Mouse (Mus musculus): ENCODE results near the gene Tbc1d9.
"Not testable (repeated sequence)": the region's sequence is repeated elsewhere in the genome, so short reads cannot be mapped to it uniquely, and the experiment has no call there.

Gene Tbc1d9

GRCm38 (mm10) chr8:83244151-83244550, 79.0 kb downstream of the Tbc1d9 start:
- DNase-seq, result no peak

- DNase-seq, result no peak
Observed at GRCm38 (mm10) chr8:83250858-83251257, 85.7 kb downstream of the Tbc1d9 start.

- DNase-seq, result peak; percentile 11
Observed at GRCm38 (mm10) chr8:83251362-83252246, 86.5 kb downstream of the Tbc1d9 start.

- DNase-seq, result no peak
Observed at GRCm38 (mm10) chr8:83252791-83253190, 87.6 kb downstream of the Tbc1d9 start.

GRCm38 (mm10) chr8:83257631-83258030, 92.5 kb downstream of the Tbc1d9 start:
- DNase-seq, result no peak

- peak; percentile 77 for DNase-seq
Observed at GRCm38 (mm10) chr8:83260418-83261215, 95.5 kb downstream of the Tbc1d9 start.

GRCm38 (mm10) chr8:83271172-83271571, 106.0 kb downstream of the Tbc1d9 start:
- DNase-seq, result no peak

- DNase-seq, result no peak
Observed at GRCm38 (mm10) chr8:83272464-83272863, 107.3 kb downstream of the Tbc1d9 start.

- DNase-seq, result peak; percentile 28
Observed at GRCm38 (mm10) chr8:83274470-83274869, 109.3 kb downstream of the Tbc1d9 start.

- no peak for DNase-seq
Observed at GRCm38 (mm10) chr8:83278431-83278830, 113.3 kb downstream of the Tbc1d9 start.

- DNase-seq, result no peak
Observed at GRCm38 (mm10) chr8:83285391-83285790, 120.2 kb downstream of the Tbc1d9 start.

GRCm38 (mm10) chr8:83290176-83290575, 125.0 kb downstream of the Tbc1d9 start, which contains the start of gene Ucp1:
Ucp1 (plus strand) TSS chr8:83290352.
- peak; percentile 18 for DNase-seq

GRCm38 (mm10) chr8:83297375-83297774, 132.2 kb downstream of the Tbc1d9 start:
- DNase-seq, result no peak

- no peak for DNase-seq
Observed at GRCm38 (mm10) chr8:83300135-83300534, 135.0 kb downstream of the Tbc1d9 start.

GRCm38 (mm10) chr8:83304946-83305345, 139.8 kb downstream of the Tbc1d9 start:
- DNase-seq, result no peak

GRCm38 (mm10) chr8:83309836-83310235, 144.7 kb downstream of the Tbc1d9 start:
- no peak for DNase-seq

- DNase-seq, result not testable (repeated sequence)
Observed at GRCm38 (mm10) chr8:83315084-83315483, 149.9 kb downstream of the Tbc1d9 start.

GRCm38 (mm10) chr8:83315691-83316090, 150.5 kb downstream of the Tbc1d9 start:
- no peak for DNase-seq

GRCm38 (mm10) chr8:83320543-83320942, 155.4 kb downstream of the Tbc1d9 start:
- DNase-seq, result peak; percentile 27

- no peak for DNase-seq
Observed at GRCm38 (mm10) chr8:83322374-83322773, 157.2 kb downstream of the Tbc1d9 start.

All from embryo, embryonic 11 days (tissue).